Mouse (Mus musculus) neural tube, embryonic 14.5 days (tissue): ENCODE results near the gene Khnyn. TPM values are rescaled to one million over a fixed set of nuclear protein-coding genes. Genes with fewer than 3 reads are reported as not detected.

Experiments used
- ATAC-seq: fragments of 200-750 bp; cut with Nextera tagmentation; 2 replicates; pipeline ENCODE4 v1.8.0; 2017; ENCODE audit warnings: low read depth, mild to moderate bottlenecking, moderate TSS enrichment, moderate library complexity
- H3K27ac ChIP-seq: fragments of 300-500 bp; sonication (generic); 2 replicates; pipeline ENCODE4 v1.5.1; 2014; ENCODE audit warnings: low read depth, mild to moderate bottlenecking, control low read depth, low read length, moderate library complexity, mixed read lengths
- H3K27me3 ChIP-seq: fragments of 300-500 bp; sonication (generic); 2 replicates; pipeline ENCODE4 v1.6.1; 2014; ENCODE audit warnings: low read length; ENCODE audit not compliant: control insufficient read depth, insufficient read depth
- H3K36me3 ChIP-seq: fragments of 300-500 bp; sonication (generic); 2 replicates; pipeline ENCODE4 v1.6.1; 2014; ENCODE audit warnings: low read length, mixed read lengths; ENCODE audit not compliant: control insufficient read depth, insufficient read depth
- H3K4me1 ChIP-seq: fragments of 300-500 bp; sonication (generic); 2 replicates; pipeline ENCODE4 v1.6.1; 2014; ENCODE audit warnings: low read length; ENCODE audit not compliant: control insufficient read depth, insufficient read depth
- H3K4me2 ChIP-seq: fragments of 300-500 bp; sonication (generic); 2 replicates; pipeline ENCODE4 v1.6.1; 2014; ENCODE audit warnings: mild to moderate bottlenecking, low read depth, low read length, control low read depth
- H3K4me3 ChIP-seq: fragments of 300-500 bp; sonication (generic); 2 replicates; pipeline ENCODE4 v1.5.1; 2014; ENCODE audit warnings: low read depth, low read length, control low read depth, mixed read lengths
- H3K9ac ChIP-seq: fragments of 300-500 bp; sonication (generic); replicated peaks from 2 replicates; pipeline ENCODE4 v1.6.1; 2014; ENCODE audit warnings: low read depth, mild to moderate bottlenecking, control low read depth, low read length, mixed read lengths
- H3K9me3 ChIP-seq: fragments of 300-500 bp; sonication (generic); 2 replicates; pipeline ENCODE4 v1.6.1; 2016; ENCODE audit warnings: low read length; ENCODE audit not compliant: control insufficient read depth
- WGBS: fragments of 180-500 bp; shearing (Covaris S2); extraction: QIAGEN DNeasy Blood & Tissue Kit; methylation state at CpG from one replicate; pipeline ENCODE4 v1.1.7; 2014; 5-methylcytosine and 5-hydroxymethylcytosine counted together
- polyA plus RNA-seq: library from polyadenylated mRNA; unstranded; fragments of >200 nt; fragmentation: Nextera tagmentation; extraction: Ambion mirVana; gene quantifications from 2 replicates; pipeline ENCODE4 v1.2.1, GENCODE M21; 2014

Khnyn gene
- polyA plus RNA-seq, 1 experiment from 2014 or later = 5.9 TPM

DNA sequence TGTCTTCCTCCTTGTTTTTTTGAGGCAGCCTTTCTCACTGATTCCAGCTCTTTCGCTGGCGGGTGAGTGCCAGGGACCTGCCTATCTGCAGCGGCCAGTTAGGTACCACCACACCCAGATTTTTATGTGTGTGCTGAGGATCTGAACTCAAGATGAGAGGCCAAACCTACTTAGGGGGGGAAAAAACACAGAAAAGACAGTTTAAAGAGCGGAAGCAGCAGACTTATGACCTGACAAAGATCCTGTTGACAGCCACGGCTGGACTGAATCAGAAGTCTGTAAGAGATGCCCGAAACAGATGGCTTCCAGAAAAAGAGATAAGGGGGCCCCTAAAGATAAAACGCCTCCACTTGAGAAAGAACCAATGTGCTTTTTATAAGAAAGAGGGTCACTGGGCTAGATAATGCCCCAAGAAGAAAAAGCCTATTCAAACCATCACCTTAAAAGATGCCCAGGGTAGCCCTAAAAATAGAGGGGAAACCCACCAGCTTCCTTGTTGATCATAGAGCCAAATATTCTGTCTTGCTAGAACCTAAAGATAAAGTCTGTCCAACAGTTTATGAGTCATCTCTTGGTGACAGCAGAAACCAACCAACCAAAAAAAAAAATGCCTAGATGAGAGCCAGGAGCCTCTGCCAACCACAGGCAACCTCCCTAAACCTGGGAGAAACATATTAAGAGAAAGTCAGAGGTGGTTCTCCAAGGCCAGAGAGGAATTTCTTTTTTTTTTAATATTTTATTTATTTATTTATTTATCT is 37.9 kb downstream of the Khnyn start:
- Histone ChIP-seq H3K4me3 (no peak overlapping the region), H3K36me3 (no peaks in the 10 kb centered on the region), H3K4me1 (no peaks in the 10 kb centered on the region), H3K9me3 (no peaks in the 10 kb centered on the region), H3K27ac (no peak overlapping the region), H3K4me2 (no peak overlapping the region), H3K9ac (no peak overlapping the region), H3K27me3 (no peaks in the 10 kb centered on the region)
- WGBS = 78% methylated on average over 7 of the region's 7 CpGs
- ATAC-seq = no peak

DNA sequence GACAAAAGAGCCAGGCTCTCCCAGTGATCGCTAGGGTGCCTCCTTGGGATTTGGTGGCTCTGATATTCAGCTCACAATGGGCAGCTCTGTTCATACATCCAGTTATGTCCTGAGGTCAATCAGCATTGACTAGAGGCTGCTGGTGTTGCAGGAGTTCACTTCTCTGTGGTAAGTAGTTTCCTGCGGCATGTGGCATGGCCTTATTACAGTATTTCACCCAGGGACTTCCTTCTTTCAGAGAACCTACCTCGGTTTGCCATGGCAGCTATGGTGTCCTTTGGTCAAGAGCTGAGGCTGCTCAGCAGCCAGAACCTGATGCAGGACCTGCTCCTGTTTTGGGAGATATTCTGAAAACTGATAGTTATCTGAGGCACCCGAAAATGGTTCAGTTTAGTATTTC is 42.1 kb downstream of the Khnyn start:
- H3K4me2 ChIP-seq = no peak overlapping the region
- no peak for ATAC-seq
- no peak overlapping the region for H3K4me3 ChIP-seq
- H3K27me3 ChIP-seq = no peaks in the 10 kb centered on the region
- H3K27ac ChIP-seq = no peak overlapping the region
- H3K9me3 ChIP-seq = no peaks in the 10 kb centered on the region
- no peaks in the 10 kb centered on the region for H3K36me3 ChIP-seq
- no peaks in the 10 kb centered on the region for H3K4me1 ChIP-seq
- H3K9ac ChIP-seq = no peak overlapping the region
- 84% methylated on average over 4 of the region's 4 CpGs for WGBS

DNA sequence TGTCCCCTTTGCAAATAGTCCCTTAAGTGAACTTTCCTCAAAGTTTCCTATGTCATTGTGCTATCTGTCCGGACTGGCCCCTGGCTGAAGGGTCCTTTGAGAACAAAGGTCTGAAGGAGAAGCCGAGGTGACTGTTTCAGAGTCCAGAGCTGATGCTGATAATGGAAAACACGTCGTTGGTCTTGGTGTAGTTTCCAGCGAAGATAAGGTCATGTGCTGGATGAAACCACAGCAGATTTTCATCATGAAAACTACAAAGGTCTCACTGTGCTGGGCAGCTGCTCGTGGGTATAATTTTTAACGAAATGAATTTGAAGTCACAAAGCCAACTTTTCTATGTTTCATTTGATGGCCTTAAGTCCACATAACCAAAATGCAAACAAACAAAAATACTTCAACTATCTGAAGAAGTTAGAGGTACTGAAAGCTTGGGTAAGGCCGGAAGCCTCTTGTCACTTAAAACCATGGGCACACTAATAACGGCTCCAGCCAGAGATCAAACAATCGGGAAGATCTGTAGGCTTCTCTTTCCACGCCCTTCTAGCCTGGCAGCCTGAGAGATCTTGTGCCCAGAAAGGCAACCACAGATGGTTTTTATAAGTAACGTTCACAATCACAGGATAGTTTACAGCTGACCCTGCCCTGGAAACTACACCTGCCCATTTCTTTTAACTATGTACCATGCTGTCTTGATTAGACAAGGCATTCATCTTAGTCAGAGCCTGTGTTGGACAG is 44.7 kb downstream of the Khnyn start:
- H3K27ac ChIP-seq = no peak overlapping the region
- no peak overlapping the region for H3K9ac ChIP-seq
- H3K9me3 ChIP-seq = no peaks in the 10 kb centered on the region
- no peaks in the 10 kb centered on the region for H3K36me3 ChIP-seq
- H3K4me1 ChIP-seq = no peaks in the 10 kb centered on the region
- ATAC-seq = no peak
- H3K4me2 ChIP-seq = no peak overlapping the region
- WGBS = 81% methylated on average over 12 of the region's 12 CpGs
- no peak overlapping the region for H3K4me3 ChIP-seq
- no peaks in the 10 kb centered on the region for H3K27me3 ChIP-seq

DNA sequence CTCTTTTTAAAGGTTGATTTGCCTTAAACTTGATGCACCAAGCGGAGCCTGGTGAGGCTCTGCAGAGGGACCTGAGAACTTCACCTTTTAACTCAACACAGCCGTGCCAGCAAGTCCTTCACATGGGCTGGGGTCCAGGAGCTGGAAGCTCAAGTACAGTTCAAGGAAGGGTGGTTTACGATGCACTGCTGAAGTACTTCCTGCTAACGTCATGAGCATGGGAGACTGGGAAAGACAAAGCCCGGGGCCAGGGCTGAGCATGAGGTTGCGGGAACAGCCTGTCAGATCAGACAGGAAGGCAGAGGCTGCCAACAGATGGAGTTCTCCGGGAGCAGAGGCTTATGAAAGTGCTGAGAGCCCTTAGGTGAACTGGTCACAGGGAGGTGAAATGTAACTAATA is 48.8 kb downstream of the Khnyn start:
- H3K27me3 ChIP-seq = no peaks in the 10 kb centered on the region
- no peaks in the 10 kb centered on the region for H3K4me1 ChIP-seq
- no peaks in the 10 kb centered on the region for H3K36me3 ChIP-seq
- no peaks in the 10 kb centered on the region for H3K9me3 ChIP-seq
- no peak overlapping the region for H3K9ac ChIP-seq
- H3K27ac ChIP-seq = no peak overlapping the region
- WGBS = 53% methylated on average over 7 of the region's 7 CpGs
- no peak overlapping the region for H3K4me3 ChIP-seq
- no peak for ATAC-seq
- H3K4me2 ChIP-seq = no peak overlapping the region

DNA sequence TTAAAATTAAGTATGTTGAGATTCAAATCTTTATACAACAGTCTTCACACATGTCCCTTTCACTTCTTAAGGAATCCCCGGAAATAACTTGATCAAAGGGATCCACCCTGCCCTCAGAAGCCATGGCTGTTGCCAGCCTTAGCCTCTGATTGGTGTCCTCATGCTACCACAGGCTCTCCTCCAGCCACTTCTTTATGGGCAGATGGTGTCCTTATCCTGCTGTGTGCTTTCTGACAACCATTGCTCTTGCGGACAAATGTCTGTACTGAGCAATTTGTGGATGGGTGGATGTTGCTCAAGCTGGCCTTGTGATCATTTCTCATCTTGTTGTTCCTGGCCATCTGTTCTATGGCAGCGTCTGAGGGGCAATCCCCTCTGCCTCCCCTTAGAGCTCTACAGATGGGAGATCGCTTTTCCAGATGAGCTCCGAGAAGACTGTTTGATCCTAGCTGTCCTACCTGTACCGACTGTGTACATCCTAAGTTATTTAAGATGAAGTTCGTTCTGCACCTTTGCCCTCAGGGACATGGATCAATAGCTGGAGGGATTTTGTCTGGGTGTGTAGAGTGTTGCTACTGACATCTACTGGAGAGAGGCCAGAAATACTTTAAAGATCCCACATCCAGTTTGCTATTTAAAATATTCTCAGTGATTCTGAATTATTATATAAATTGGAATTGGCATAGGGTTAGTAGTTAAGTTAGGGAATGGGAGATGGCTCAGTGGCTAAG is 55.5 kb downstream of the Khnyn start:
- no peak for ATAC-seq
- Histone ChIP-seq H3K4me2 (no peak overlapping the region), H3K4me3 (no peak overlapping the region), H3K27ac (no peak overlapping the region), H3K27me3 (no peaks in the 10 kb centered on the region), H3K36me3 (no peaks in the 10 kb centered on the region), H3K4me1 (no peaks in the 10 kb centered on the region), H3K9me3 (no peaks in the 10 kb centered on the region), H3K9ac (no peak overlapping the region)
- WGBS = 47% methylated on average over 7 of the region's 7 CpGs

DNA sequence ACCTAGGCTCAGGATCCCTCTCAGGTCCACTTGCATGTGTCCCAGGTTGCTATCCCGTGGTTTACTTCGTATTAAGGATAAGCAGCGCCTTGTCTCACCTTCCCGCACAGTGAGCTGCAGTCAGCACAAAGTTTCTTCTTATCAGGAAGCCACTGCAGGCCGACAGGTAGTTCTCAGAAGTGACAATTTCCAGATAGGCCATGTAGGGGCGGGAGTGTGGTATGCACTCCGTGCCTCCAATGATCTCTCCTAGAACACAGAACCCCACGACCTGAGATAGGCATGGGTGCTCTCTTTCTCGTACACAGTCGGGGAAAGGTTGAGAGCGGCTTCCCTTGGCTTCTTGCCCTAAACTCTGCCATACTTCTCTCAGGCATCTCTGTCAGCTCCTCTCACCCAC is 58.9 kb downstream of the Khnyn start:
- ATAC-seq = no peak
- Histone ChIP-seq H3K36me3 (no peaks in the 10 kb centered on the region), H3K9me3 (no peaks in the 10 kb centered on the region), H3K4me1 (no peaks in the 10 kb centered on the region), H3K27me3 (no peaks in the 10 kb centered on the region), H3K4me2 (no peak overlapping the region), H3K9ac (no peak overlapping the region), H3K4me3 (no peak overlapping the region), H3K27ac (no peak overlapping the region)
- WGBS = 85% methylated on average over 11 of the region's 11 CpGs

DNA sequence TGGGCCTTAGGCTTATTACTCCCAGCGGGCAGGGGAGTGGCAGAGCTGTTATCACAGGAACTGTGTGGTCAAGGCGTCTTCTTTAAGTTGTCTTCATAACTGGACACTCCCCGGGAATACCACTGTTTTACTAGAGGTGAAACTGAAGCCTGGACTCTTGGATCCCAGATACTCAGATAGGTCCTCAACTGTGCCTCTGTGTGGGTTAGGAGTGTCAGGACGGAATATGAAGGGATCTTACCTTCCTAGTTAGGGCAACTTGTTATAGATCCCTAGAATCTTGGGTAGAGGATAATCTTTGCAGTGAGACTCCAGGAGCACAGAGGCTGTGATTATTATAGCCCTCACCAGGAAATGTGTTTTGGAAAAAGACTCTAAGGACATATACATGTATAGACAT is 59.8 kb downstream of the Khnyn start, which contains the start of gene Cma1:
Cma1 (minus strand) TSS at position 101 of the 400 bp plus-strand sequence.
- no peaks in the 10 kb centered on the region for H3K4me1 ChIP-seq
- H3K9me3 ChIP-seq = no peaks in the 10 kb centered on the region
- no peaks in the 10 kb centered on the region for H3K27me3 ChIP-seq
- no peak within 1 kb of the TSS for H3K27ac ChIP-seq
- WGBS = 87% methylated on average over 4 of the region's 4 CpGs
- no peak within 1 kb of the TSS for H3K9ac ChIP-seq
- H3K4me3 ChIP-seq = no peak within 1 kb of the TSS
- no peaks in the 10 kb centered on the region for H3K36me3 ChIP-seq
- H3K4me2 ChIP-seq = no peak within 1 kb of the TSS
- no peak for ATAC-seq

DNA sequence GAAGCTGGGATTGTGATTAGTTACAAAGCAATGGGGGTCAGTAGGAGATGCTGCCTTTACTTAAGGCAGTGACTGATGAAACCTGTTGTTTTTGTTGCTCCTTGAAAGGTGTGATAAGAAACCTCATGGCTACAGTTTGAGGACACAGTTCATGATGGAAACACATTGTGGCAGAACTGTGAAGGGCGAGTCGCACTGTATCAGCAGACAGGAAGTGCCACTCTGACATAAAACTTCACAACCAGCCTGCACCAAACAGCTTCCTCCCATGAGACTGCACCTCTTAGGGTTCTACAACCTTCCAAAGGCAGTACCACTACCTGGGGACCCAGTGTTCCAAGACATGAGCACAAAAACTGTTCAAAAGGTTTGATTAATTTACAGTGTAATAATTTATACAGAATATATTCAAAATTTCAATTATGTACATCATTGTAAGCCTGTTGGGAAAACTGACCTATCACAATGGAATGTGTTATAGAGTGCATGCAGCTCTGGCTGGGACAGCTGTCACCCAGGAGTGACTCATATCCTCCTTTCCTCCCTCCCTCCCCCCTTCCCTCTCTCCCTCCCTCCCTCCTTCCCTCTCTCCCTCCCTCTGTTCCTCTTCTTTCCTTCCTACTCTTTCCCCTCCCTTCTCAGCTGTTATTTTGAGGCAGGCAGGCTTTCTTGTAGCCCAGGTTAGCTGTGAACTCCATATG is 61.7 kb downstream of the Khnyn start:
- no peaks in the 10 kb centered on the region for H3K9me3 ChIP-seq
- WGBS = 91% methylated on average over 2 of the region's 2 CpGs
- no peak overlapping the region for H3K4me2 ChIP-seq
- H3K27me3 ChIP-seq = no peaks in the 10 kb centered on the region
- no peak overlapping the region for H3K4me3 ChIP-seq
- H3K4me1 ChIP-seq = no peaks in the 10 kb centered on the region
- H3K36me3 ChIP-seq = no peaks in the 10 kb centered on the region
- H3K9ac ChIP-seq = no peak overlapping the region
- no peak overlapping the region for H3K27ac ChIP-seq
- ATAC-seq = no peak
